Mouse (Mus musculus) neural tube, embryonic 14.5 days (tissue): ENCODE results near the gene 3110082J24Rik. TPM values are rescaled to one million over a fixed set of nuclear protein-coding genes. Genes with fewer than 3 reads are reported as not detected.

Experiments used
- ATAC-seq: fragments of 200-750 bp; cut with Nextera tagmentation; 2 replicates; pipeline ENCODE4 v1.8.0; 2017; ENCODE audit warnings: low read depth, mild to moderate bottlenecking, moderate TSS enrichment, moderate library complexity
- H3K27ac ChIP-seq: fragments of 300-500 bp; sonication (generic); 2 replicates; pipeline ENCODE4 v1.5.1; 2014; ENCODE audit warnings: low read depth, mild to moderate bottlenecking, control low read depth, low read length, moderate library complexity, mixed read lengths
- H3K27me3 ChIP-seq: fragments of 300-500 bp; sonication (generic); 2 replicates; pipeline ENCODE4 v1.6.1; 2014; ENCODE audit warnings: low read length; ENCODE audit not compliant: control insufficient read depth, insufficient read depth
- H3K36me3 ChIP-seq: fragments of 300-500 bp; sonication (generic); 2 replicates; pipeline ENCODE4 v1.6.1; 2014; ENCODE audit warnings: low read length, mixed read lengths; ENCODE audit not compliant: control insufficient read depth, insufficient read depth
- H3K4me1 ChIP-seq: fragments of 300-500 bp; sonication (generic); 2 replicates; pipeline ENCODE4 v1.6.1; 2014; ENCODE audit warnings: low read length; ENCODE audit not compliant: control insufficient read depth, insufficient read depth
- H3K4me2 ChIP-seq: fragments of 300-500 bp; sonication (generic); 2 replicates; pipeline ENCODE4 v1.6.1; 2014; ENCODE audit warnings: mild to moderate bottlenecking, low read depth, low read length, control low read depth
- H3K4me3 ChIP-seq: fragments of 300-500 bp; sonication (generic); 2 replicates; pipeline ENCODE4 v1.5.1; 2014; ENCODE audit warnings: low read depth, low read length, control low read depth, mixed read lengths
- H3K9ac ChIP-seq: fragments of 300-500 bp; sonication (generic); replicated peaks from 2 replicates; pipeline ENCODE4 v1.6.1; 2014; ENCODE audit warnings: low read depth, mild to moderate bottlenecking, control low read depth, low read length, mixed read lengths
- H3K9me3 ChIP-seq: fragments of 300-500 bp; sonication (generic); 2 replicates; pipeline ENCODE4 v1.6.1; 2016; ENCODE audit warnings: low read length; ENCODE audit not compliant: control insufficient read depth
- WGBS: fragments of 180-500 bp; shearing (Covaris S2); extraction: QIAGEN DNeasy Blood & Tissue Kit; methylation state at CpG from one replicate; pipeline ENCODE4 v1.1.7; 2014; 5-methylcytosine and 5-hydroxymethylcytosine counted together
- polyA plus RNA-seq: library from polyadenylated mRNA; unstranded; fragments of >200 nt; fragmentation: Nextera tagmentation; extraction: Ambion mirVana; gene quantifications from 2 replicates; pipeline ENCODE4 v1.2.1, GENCODE M21; 2014

The 3110082J24Rik gene
- polyA plus RNA-seq, 1 experiment from 2014 or later = 4.8 TPM

- Histone ChIP-seq H3K36me3 (peaks cover 44% of the 10 kb centered on the region), H3K4me2 (no peak overlapping the region), H3K4me1 (no peaks in the 10 kb centered on the region), H3K9ac (no peak overlapping the region), H3K27ac (no peak overlapping the region), H3K4me3 (no peak overlapping the region), H3K27me3 (no peaks in the 10 kb centered on the region), H3K9me3 (no peaks in the 10 kb centered on the region)
- no peak for ATAC-seq
- 81% methylated on average over 6 of the region's 6 CpGs for WGBS
Observed at GRCm38 (mm10) chr5:30146526-30146925, 40.6 kb upstream of the 3110082J24Rik start.

GRCm38 (mm10) chr5:30138193-30138592, 32.3 kb upstream of the 3110082J24Rik start:
- 93% methylated on average over 4 of the region's 4 CpGs for WGBS
- no peak for ATAC-seq

GRCm38 (mm10) chr5:30137271-30137670, 31.4 kb upstream of the 3110082J24Rik start:
- ATAC-seq = no peak
- H3K36me3 ChIP-seq = peaks cover 54% of the 10 kb centered on the region
- 94% methylated on average over 9 of the region's 9 CpGs for WGBS

More at GRCm38 (mm10) chr5:30138193-30138592, 32.3 kb upstream of the 3110082J24Rik start:
- Histone ChIP-seq H3K9ac (no peak overlapping the region), H3K4me3 (no peak overlapping the region), H3K27ac (no peak overlapping the region), H3K4me1 (no peaks in the 10 kb centered on the region), H3K9me3 (no peaks in the 10 kb centered on the region), H3K36me3 (peaks cover 61% of the 10 kb centered on the region), H3K4me2 (no peak overlapping the region), H3K27me3 (no peaks in the 10 kb centered on the region)

GRCm38 (mm10) chr5:30135711-30136231, 29.9 kb upstream of the 3110082J24Rik start:
- Histone ChIP-seq H3K27ac (no peak overlapping the region), H3K4me1 (no peaks in the 10 kb centered on the region), H3K36me3 (peaks cover 50% of the 10 kb centered on the region), H3K4me3 (no peak overlapping the region), H3K9me3 (no peaks in the 10 kb centered on the region), H3K4me2 (no peak overlapping the region), H3K9ac (no peak overlapping the region), H3K27me3 (no peaks in the 10 kb centered on the region)
- WGBS = 96% methylated on average over 11 of the region's 11 CpGs
- no peak for ATAC-seq

More at GRCm38 (mm10) chr5:30137271-30137670, 31.4 kb upstream of the 3110082J24Rik start:
- H3K9me3 ChIP-seq = no peaks in the 10 kb centered on the region
- H3K9ac ChIP-seq = no peak overlapping the region
- H3K4me1 ChIP-seq = no peaks in the 10 kb centered on the region
- H3K4me2 ChIP-seq = no peak overlapping the region
- no peaks in the 10 kb centered on the region for H3K27me3 ChIP-seq
- no peak overlapping the region for H3K27ac ChIP-seq
- H3K4me3 ChIP-seq = no peak overlapping the region

- no peaks in the 10 kb centered on the region for H3K4me1 ChIP-seq
- peaks cover 52% of the 10 kb centered on the region for H3K36me3 ChIP-seq
- 99% methylated on average over 2 of the region's 2 CpGs for WGBS
- H3K27me3 ChIP-seq = no peaks in the 10 kb centered on the region
- H3K4me3 ChIP-seq = no peak overlapping the region
- H3K9ac ChIP-seq = no peak overlapping the region
- H3K9me3 ChIP-seq = no peaks in the 10 kb centered on the region
- H3K27ac ChIP-seq = no peak overlapping the region
- H3K4me2 ChIP-seq = no peak overlapping the region
- ATAC-seq = no peak
Observed at GRCm38 (mm10) chr5:30132173-30132572, 26.3 kb upstream of the 3110082J24Rik start.

GRCm38 (mm10) chr5:30131246-30131645, 25.4 kb upstream of the 3110082J24Rik start:
- no peak overlapping the region for H3K27ac ChIP-seq
- H3K9me3 ChIP-seq = no peaks in the 10 kb centered on the region
- peaks cover 60% of the 10 kb centered on the region for H3K36me3 ChIP-seq
- no peak overlapping the region for H3K9ac ChIP-seq
- no peak overlapping the region for H3K4me2 ChIP-seq
- H3K4me1 ChIP-seq = no peaks in the 10 kb centered on the region
- no peak overlapping the region for H3K4me3 ChIP-seq
- 92% methylated on average over 4 of the region's 4 CpGs for WGBS
- no peaks in the 10 kb centered on the region for H3K27me3 ChIP-seq
- ATAC-seq = no peak

GRCm38 (mm10) chr5:30128680-30129079, 22.8 kb upstream of the 3110082J24Rik start:
- no peaks in the 10 kb centered on the region for H3K9me3 ChIP-seq
- no peak overlapping the region for H3K9ac ChIP-seq
- H3K4me1 ChIP-seq = no peaks in the 10 kb centered on the region
- ATAC-seq = no peak
- no peaks in the 10 kb centered on the region for H3K27me3 ChIP-seq
- H3K4me2 ChIP-seq = no peak overlapping the region
- no peak overlapping the region for H3K4me3 ChIP-seq
- H3K27ac ChIP-seq = no peak overlapping the region
- H3K36me3 ChIP-seq = peaks cover 52% of the 10 kb centered on the region
- 96% methylated on average over 6 of the region's 6 CpGs for WGBS

- ATAC-seq = no peak
- Histone ChIP-seq H3K27me3 (no peaks in the 10 kb centered on the region), H3K4me3 (no peak overlapping the region), H3K27ac (no peak overlapping the region), H3K36me3 (peaks cover 54% of the 10 kb centered on the region), H3K9ac (no peak overlapping the region), H3K9me3 (no peaks in the 10 kb centered on the region), H3K4me1 (no peaks in the 10 kb centered on the region), H3K4me2 (no peak overlapping the region)
- 92% methylated on average over 13 of the region's 13 CpGs for WGBS
Observed at GRCm38 (mm10) chr5:30127921-30128597, 22.2 kb upstream of the 3110082J24Rik start.

GRCm38 (mm10) chr5:30126756-30127155, 20.9 kb upstream of the 3110082J24Rik start:
- no peaks in the 10 kb centered on the region for H3K9me3 ChIP-seq
- no peak for ATAC-seq
- H3K9ac ChIP-seq = no peak overlapping the region
- no peak overlapping the region for H3K4me2 ChIP-seq
- H3K4me1 ChIP-seq = no peaks in the 10 kb centered on the region
- 88% methylated on average over 7 of the region's 7 CpGs for WGBS
- H3K27me3 ChIP-seq = no peaks in the 10 kb centered on the region
- H3K27ac ChIP-seq = no peak overlapping the region
- peaks cover 59% of the 10 kb centered on the region for H3K36me3 ChIP-seq
- H3K4me3 ChIP-seq = no peak overlapping the region
